Mouse (Mus musculus): ENCODE measurements around the gene Tns1. TPM values are rescaled to one million over a fixed set of nuclear protein-coding genes. Genes with fewer than 3 reads are reported as not detected.

The Tns1 gene
- polyA plus RNA-seq, 1 experiment from 2014 or later = 137 TPM

- H3K4me1 ChIP-seq (replicated peaks; ENCODE audit: control insufficient read depth, insufficient read depth, low read length) = peaks cover 17% of the 10 kb centered on the region
- H3K9ac ChIP-seq (ENCODE audit: low read length) = no peak overlapping the region
- H3K9me3 ChIP-seq (ENCODE audit: control insufficient read depth, low read length) = no peaks in the 10 kb centered on the region
- no peaks in the 10 kb centered on the region for H3K27me3 ChIP-seq (ENCODE audit: control insufficient read depth, insufficient read depth, low read depth, low read length)
- no peak for ATAC-seq (ENCODE audit: low read depth)
- H3K36me3 ChIP-seq (ENCODE audit: control insufficient read depth, insufficient read depth, low read length) = no peaks in the 10 kb centered on the region
- no peak overlapping the region for H3K27ac ChIP-seq (ENCODE audit: low read length)
- no peak overlapping the region for H3K4me2 ChIP-seq (ENCODE audit: low read depth, low read length)
- WGBS = 46% methylated on average over 4 of the region's 4 CpGs
- no peak overlapping the region for H3K4me3 ChIP-seq (ENCODE audit: low read length)
Observed at GRCm38 (mm10) chr1:74058771-74059170, 65.5 kb downstream of the Tns1 start.

- H3K9me3 ChIP-seq (ENCODE audit: control insufficient read depth, low read length) = no peaks in the 10 kb centered on the region
- H3K4me1 ChIP-seq (replicated peaks; ENCODE audit: control insufficient read depth, insufficient read depth, low read length) = peaks cover 22% of the 10 kb centered on the region
- no peak overlapping the region for H3K27ac ChIP-seq (ENCODE audit: low read length)
- no peaks in the 10 kb centered on the region for H3K36me3 ChIP-seq (ENCODE audit: control insufficient read depth, insufficient read depth, low read length)
- no peaks in the 10 kb centered on the region for H3K27me3 ChIP-seq (ENCODE audit: control insufficient read depth, insufficient read depth, low read depth, low read length)
- no peak for ATAC-seq (ENCODE audit: low read depth)
- no peak overlapping the region for H3K9ac ChIP-seq (ENCODE audit: low read length)
- 77% methylated on average over 4 of the region's 4 CpGs for WGBS
- no peak overlapping the region for H3K4me3 ChIP-seq (ENCODE audit: low read length)
- no peak overlapping the region for H3K4me2 ChIP-seq (ENCODE audit: low read depth, low read length)
Observed at GRCm38 (mm10) chr1:74058309-74058708, 65.9 kb downstream of the Tns1 start.

GRCm38 (mm10) chr1:74057501-74057900, 66.7 kb downstream of the Tns1 start:
- no peak for ATAC-seq (ENCODE audit: low read depth)
- H3K9me3 ChIP-seq (ENCODE audit: control insufficient read depth, low read length) = no peaks in the 10 kb centered on the region
- H3K36me3 ChIP-seq (ENCODE audit: control insufficient read depth, insufficient read depth, low read length) = no peaks in the 10 kb centered on the region
- peaks cover 29% of the 10 kb centered on the region for H3K4me1 ChIP-seq (replicated peaks; ENCODE audit: control insufficient read depth, insufficient read depth, low read length)
- H3K4me2 ChIP-seq (ENCODE audit: low read depth, low read length) = no peak overlapping the region
- H3K27ac ChIP-seq (ENCODE audit: low read length) = no peak overlapping the region
- H3K4me3 ChIP-seq (ENCODE audit: low read length) = no peak overlapping the region
- H3K9ac ChIP-seq (ENCODE audit: low read length) = no peak overlapping the region
- WGBS = 77% methylated on average over 5 of the region's 5 CpGs
- H3K27me3 ChIP-seq (ENCODE audit: control insufficient read depth, insufficient read depth, low read depth, low read length) = no peaks in the 10 kb centered on the region

DNA sequence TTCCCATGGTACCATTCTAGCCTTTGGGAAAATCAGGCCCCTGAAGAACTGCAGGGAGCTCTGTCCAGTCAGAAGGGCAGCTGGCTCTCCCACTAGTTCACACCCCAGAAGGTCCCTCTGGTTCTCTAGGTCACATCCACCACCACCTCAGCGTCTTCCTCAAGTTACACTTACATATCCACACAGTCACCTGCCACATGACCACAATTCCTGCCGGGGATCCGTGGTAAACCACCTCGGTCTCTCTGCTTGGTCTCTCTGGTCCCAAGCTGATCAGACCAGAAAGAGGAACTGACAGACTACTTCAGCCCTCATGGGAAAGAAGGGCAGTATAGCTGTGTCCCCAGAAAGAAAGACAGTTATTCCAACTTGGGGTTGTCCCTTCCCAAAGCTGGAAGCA, 68.7 kb downstream of the Tns1 start:
- no peaks in the 10 kb centered on the region for H3K36me3 ChIP-seq (ENCODE audit: control insufficient read depth, insufficient read depth, low read length)
- 79% methylated on average over 4 of the region's 4 CpGs for WGBS
- no peak overlapping the region for H3K27ac ChIP-seq (ENCODE audit: low read length)
- peaks cover 34% of the 10 kb centered on the region for H3K4me1 ChIP-seq (replicated peaks; ENCODE audit: control insufficient read depth, insufficient read depth, low read length)
- ATAC-seq (ENCODE audit: low read depth) = no peak
- H3K9me3 ChIP-seq (ENCODE audit: control insufficient read depth, low read length) = no peaks in the 10 kb centered on the region
- H3K4me2 ChIP-seq (ENCODE audit: low read depth, low read length) = no peak overlapping the region
- H3K4me3 ChIP-seq (ENCODE audit: low read length) = no peak overlapping the region
- no peaks in the 10 kb centered on the region for H3K27me3 ChIP-seq (ENCODE audit: control insufficient read depth, insufficient read depth, low read depth, low read length)
- no peak overlapping the region for H3K9ac ChIP-seq (ENCODE audit: low read length)

DNA sequence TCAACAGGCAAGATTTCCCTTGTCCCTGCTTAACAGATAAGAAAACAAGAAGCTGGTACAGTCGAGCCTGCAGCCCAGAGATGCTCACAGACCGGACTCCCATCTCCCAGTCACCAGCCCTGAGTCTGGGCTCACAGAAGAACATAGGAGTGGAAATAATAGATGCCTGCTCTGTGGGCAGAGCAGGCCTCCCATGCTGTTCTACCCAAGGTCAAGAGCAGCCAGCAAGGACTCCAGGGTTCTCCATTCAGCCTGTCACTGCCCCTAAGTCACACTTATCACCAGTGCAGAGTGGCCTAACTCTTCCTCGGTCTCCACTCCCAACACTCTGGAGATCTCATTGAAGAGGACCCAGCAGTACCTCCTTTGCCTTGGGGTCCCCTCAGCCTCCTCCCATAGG, 69.8 kb downstream of the Tns1 start:
- no peaks in the 10 kb centered on the region for H3K9me3 ChIP-seq (ENCODE audit: control insufficient read depth, low read length)
- H3K27ac ChIP-seq (ENCODE audit: low read length) = peak overlapping the region; percentile 47
- H3K4me1 ChIP-seq (replicated peaks; ENCODE audit: control insufficient read depth, insufficient read depth, low read length) = peaks cover 34% of the 10 kb centered on the region
- no peak overlapping the region for H3K4me2 ChIP-seq (ENCODE audit: low read depth, low read length)
- no peaks in the 10 kb centered on the region for H3K27me3 ChIP-seq (ENCODE audit: control insufficient read depth, insufficient read depth, low read depth, low read length)
- H3K4me3 ChIP-seq (ENCODE audit: low read length) = no peak overlapping the region
- H3K36me3 ChIP-seq (ENCODE audit: control insufficient read depth, insufficient read depth, low read length) = no peaks in the 10 kb centered on the region
- 41% methylated on average over 3 of the region's 3 CpGs for WGBS
- no peak for ATAC-seq (ENCODE audit: low read depth)
- H3K9ac ChIP-seq (ENCODE audit: low read length) = no peak overlapping the region

- ATAC-seq (ENCODE audit: low read depth) = peak; percentile 75
- H3K27me3 ChIP-seq (ENCODE audit: control insufficient read depth, insufficient read depth, low read depth, low read length) = no peaks in the 10 kb centered on the region
- peaks cover 34% of the 10 kb centered on the region for H3K4me1 ChIP-seq (replicated peaks; ENCODE audit: control insufficient read depth, insufficient read depth, low read length)
- H3K4me3 ChIP-seq (ENCODE audit: low read length) = no peak overlapping the region
- H3K36me3 ChIP-seq (ENCODE audit: control insufficient read depth, insufficient read depth, low read length) = no peaks in the 10 kb centered on the region
- WGBS = 13% methylated on average over 7 of the region's 7 CpGs
- H3K4me2 ChIP-seq (ENCODE audit: low read depth, low read length) = no peak overlapping the region
- H3K9me3 ChIP-seq (ENCODE audit: control insufficient read depth, low read length) = no peaks in the 10 kb centered on the region
- H3K9ac ChIP-seq (ENCODE audit: low read length) = no peak overlapping the region
- peak overlapping the region; percentile 47 for H3K27ac ChIP-seq (ENCODE audit: low read length)
Observed at GRCm38 (mm10) chr1:74054007-74054406, 70.2 kb downstream of the Tns1 start.

- Histone ChIP-seq H3K27me3 (ENCODE audit: control insufficient read depth, insufficient read depth, low read depth, low read length) (no peaks in the 10 kb centered on the region), H3K27ac (ENCODE audit: low read length) (no peak overlapping the region), H3K36me3 (ENCODE audit: control insufficient read depth, insufficient read depth, low read length) (no peaks in the 10 kb centered on the region), H3K9me3 (ENCODE audit: control insufficient read depth, low read length) (no peaks in the 10 kb centered on the region), H3K9ac (ENCODE audit: low read length) (no peak overlapping the region), H3K4me1 (replicated peaks; ENCODE audit: control insufficient read depth, insufficient read depth, low read length) (peaks cover 34% of the 10 kb centered on the region), H3K4me3 (ENCODE audit: low read length) (no peak overlapping the region), H3K4me2 (ENCODE audit: low read depth, low read length) (no peak overlapping the region)
- ATAC-seq (ENCODE audit: low read depth) = no peak
- WGBS = 68% methylated on average over 2 of the region's 2 CpGs
Observed at GRCm38 (mm10) chr1:74053068-74053467, 71.2 kb downstream of the Tns1 start.

DNA sequence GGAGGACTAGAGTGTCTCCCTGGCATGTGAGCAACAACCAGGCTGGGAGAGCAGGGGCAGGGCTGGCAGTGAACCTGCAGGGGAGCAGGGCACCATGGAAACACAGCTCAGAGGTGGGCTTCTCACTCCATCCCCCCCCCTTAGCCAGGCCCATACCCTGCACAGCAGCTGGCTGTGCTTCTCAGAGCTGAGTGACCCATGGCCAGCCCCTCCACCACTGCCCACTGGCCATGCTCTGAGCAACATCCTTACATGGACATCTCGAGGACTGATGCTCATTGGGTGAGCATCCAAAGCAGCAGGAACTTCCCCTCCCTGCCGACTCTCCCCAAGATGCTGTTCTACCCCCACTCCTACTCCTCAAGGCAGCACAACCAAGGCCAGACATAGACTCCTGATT, 72.9 kb downstream of the Tns1 start:
- H3K9me3 ChIP-seq (ENCODE audit: control insufficient read depth, low read length) = no peaks in the 10 kb centered on the region
- no peaks in the 10 kb centered on the region for H3K36me3 ChIP-seq (ENCODE audit: control insufficient read depth, insufficient read depth, low read length)
- H3K27me3 ChIP-seq (ENCODE audit: control insufficient read depth, insufficient read depth, low read depth, low read length) = no peaks in the 10 kb centered on the region
- no peak overlapping the region for H3K9ac ChIP-seq (ENCODE audit: low read length)
- H3K27ac ChIP-seq (ENCODE audit: low read length) = no peak overlapping the region
- peaks cover 50% of the 10 kb centered on the region for H3K4me1 ChIP-seq (replicated peaks; ENCODE audit: control insufficient read depth, insufficient read depth, low read length)
- 34% methylated on average over 2 of the region's 2 CpGs for WGBS
- no peak overlapping the region for H3K4me3 ChIP-seq (ENCODE audit: low read length)
- no peak overlapping the region for H3K4me2 ChIP-seq (ENCODE audit: low read depth, low read length)
- ATAC-seq (ENCODE audit: low read depth) = no peak

DNA sequence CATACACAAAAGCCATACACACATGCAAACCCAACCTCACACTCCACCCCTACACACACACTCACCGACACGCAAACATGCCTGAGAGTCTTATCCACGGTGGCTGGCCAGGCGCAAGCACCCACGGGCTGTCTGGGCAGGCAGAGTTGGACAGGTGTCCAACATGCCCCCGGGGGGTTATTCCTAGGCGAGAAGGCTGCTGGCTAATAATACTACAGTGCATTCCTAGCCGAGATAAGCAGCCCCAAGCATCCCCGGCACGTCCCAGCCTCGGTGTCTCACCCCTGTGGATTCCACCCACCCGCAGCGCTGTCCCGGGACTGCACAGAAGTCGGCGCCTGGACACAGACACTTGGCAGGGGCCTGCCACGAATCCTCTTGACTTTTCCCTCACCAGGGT, 74.8 kb downstream of the Tns1 start:
- no peak overlapping the region for H3K4me3 ChIP-seq (ENCODE audit: low read length)
- no peak overlapping the region; the same call in 1 of the 2 replicates for H3K4me2 ChIP-seq (ENCODE audit: low read depth, low read length)

GRCm38 (mm10) chr1:74047722-74048121, 76.5 kb downstream of the Tns1 start:
- no peaks in the 10 kb centered on the region for H3K9me3 ChIP-seq (ENCODE audit: control insufficient read depth, low read length)
- WGBS = 46% methylated on average over 6 of the region's 6 CpGs
- H3K4me2 ChIP-seq (ENCODE audit: low read depth, low read length) = no peak overlapping the region; the same call in 1 of the 2 replicates
- H3K27ac ChIP-seq (ENCODE audit: low read length) = peak overlapping the region; percentile 89
- H3K4me1 ChIP-seq (replicated peaks; ENCODE audit: control insufficient read depth, insufficient read depth, low read length) = peaks cover 55% of the 10 kb centered on the region
- no peaks in the 10 kb centered on the region for H3K27me3 ChIP-seq (ENCODE audit: control insufficient read depth, insufficient read depth, low read depth, low read length)
- no peak overlapping the region for H3K4me3 ChIP-seq (ENCODE audit: low read length)
- ATAC-seq (ENCODE audit: low read depth) = peak; percentile 49
- peak overlapping the region; percentile 37 for H3K9ac ChIP-seq (ENCODE audit: low read length)
- no peaks in the 10 kb centered on the region for H3K36me3 ChIP-seq (ENCODE audit: control insufficient read depth, insufficient read depth, low read length)

More for the DNA sequence above, 74.8 kb downstream of the Tns1 start:
- 0 out of 2 replicates have a peak overlapping the region, but pooled peaks have one; percentile 19 for H3K9ac ChIP-seq (ENCODE audit: low read length)
- H3K27me3 ChIP-seq (ENCODE audit: control insufficient read depth, insufficient read depth, low read depth, low read length) = no peaks in the 10 kb centered on the region
- WGBS = 37% methylated on average over 17 of the region's 17 CpGs
- H3K27ac ChIP-seq (ENCODE audit: low read length) = no peak overlapping the region
- 0 out of 2 replicates have a peak, but pooled peaks have one; percentile 1 for ATAC-seq (ENCODE audit: low read depth)
- no peaks in the 10 kb centered on the region for H3K36me3 ChIP-seq (ENCODE audit: control insufficient read depth, insufficient read depth, low read length)
- no peaks in the 10 kb centered on the region for H3K9me3 ChIP-seq (ENCODE audit: control insufficient read depth, low read length)
- peaks cover 55% of the 10 kb centered on the region for H3K4me1 ChIP-seq (replicated peaks; ENCODE audit: control insufficient read depth, insufficient read depth, low read length)
